Mouse (Mus musculus) E14TG2a.4 (cell line): ENCODE data around the gene Kcnmb2.

ENCODE experiments used
- H3K27me3 ChIP-seq: 2 replicates; pipeline ENCODE4 v1.6.1; 2014; ENCODE audit warnings: low read length, control low read depth; ENCODE audit not compliant: insufficient read depth
- H3K36me3 ChIP-seq: 2 replicates; pipeline ENCODE4 v1.6.1; 2014; ENCODE audit warnings: low read length, control low read depth; ENCODE audit not compliant: insufficient read depth
- H3K4me1 ChIP-seq: replicated peaks from 2 replicates; pipeline ENCODE4 v1.6.1; 2014; ENCODE audit warnings: low read depth, low read length, control low read depth
- H3K4me3 ChIP-seq: replicated peaks from 2 replicates; pipeline ENCODE4 v1.5.1; 2014; ENCODE audit warnings: mild to moderate bottlenecking, low read length
- H3K9me3 ChIP-seq: 2 replicates; pipeline ENCODE4 v1.6.1; 2014; ENCODE audit warnings: low read length, control low read depth
- CTCF ChIP-seq: conservative IDR thresholded peaks from 2 replicates; pipeline ENCODE4 v1.5.1; 2014; ENCODE audit warnings: low read length
- NANOG ChIP-seq: IDR thresholded peaks from 2 replicates; pipeline ENCODE4 v1.6.1; 2014; ENCODE audit warnings: borderline replicate concordance, low read length, mixed read lengths
- POU5F1 ChIP-seq: IDR thresholded peaks from 2 replicates; pipeline ENCODE4 v1.6.1; 2014; ENCODE audit warnings: low read length, borderline replicate concordance

Kcnmb2 gene

DNA sequence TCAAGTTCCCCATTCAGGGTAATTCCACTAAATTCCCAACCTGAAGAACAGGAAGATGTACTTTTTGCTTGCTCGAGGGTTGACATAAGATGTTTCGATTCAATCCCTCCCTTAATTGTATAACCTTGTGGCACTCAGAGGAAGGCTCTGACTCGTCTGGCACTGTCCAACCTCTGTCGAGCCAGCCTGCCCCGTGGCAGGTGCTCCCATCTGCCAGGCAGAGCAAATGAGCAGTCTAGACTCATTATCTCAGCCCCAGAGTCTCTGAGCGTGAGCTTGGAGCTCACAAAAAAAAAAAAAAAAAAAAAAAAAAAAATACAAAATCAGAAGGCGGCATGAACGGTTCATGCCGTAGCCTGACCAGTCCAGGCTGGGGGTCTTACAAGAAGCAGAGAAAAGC, 130.1 kb downstream of the Kcnmb2 start:
- no peak overlapping the region for H3K4me3 ChIP-seq
- H3K36me3 ChIP-seq = no peaks in the 10 kb centered on the region
- no peaks in the 10 kb centered on the region for H3K4me1 ChIP-seq
- H3K27me3 ChIP-seq = no peaks in the 10 kb centered on the region
- TF ChIP-seq CTCF = no peak
- TF ChIP-seq POU5F1 = no peak
- no peak for TF ChIP-seq NANOG
- H3K9me3 ChIP-seq = peaks cover 9% of the 10 kb centered on the region; the same call in 1 of the 2 replicates

DNA sequence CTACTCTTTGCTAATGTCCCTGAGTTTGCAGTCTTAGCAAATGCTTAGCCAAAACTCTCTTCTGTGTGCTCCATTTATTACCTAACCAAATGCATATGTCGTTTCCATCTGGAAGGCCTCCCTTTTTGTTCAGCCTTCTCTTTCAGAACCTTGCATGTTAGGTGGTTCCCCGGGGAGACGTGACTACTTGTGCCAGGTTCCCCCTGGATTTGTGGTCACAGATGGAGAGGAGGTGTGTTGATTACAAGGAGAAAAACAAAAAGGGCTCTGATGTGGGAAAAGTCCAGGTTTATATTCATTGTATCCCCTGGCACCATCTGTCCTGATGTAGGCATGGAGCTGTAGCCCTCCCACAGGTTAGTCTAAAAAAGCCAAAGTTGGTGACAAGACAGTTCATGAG, 141.5 kb downstream of the Kcnmb2 start:
- Histone ChIP-seq H3K9me3 (no peaks in the 10 kb centered on the region), H3K4me3 (no peak overlapping the region), H3K27me3 (no peaks in the 10 kb centered on the region), H3K4me1 (peaks cover 13% of the 10 kb centered on the region; the same call in 1 of the 2 replicates), H3K36me3 (no peaks in the 10 kb centered on the region)
- TF ChIP-seq NANOG (no peak), POU5F1 (no peak), CTCF (no peak)

DNA sequence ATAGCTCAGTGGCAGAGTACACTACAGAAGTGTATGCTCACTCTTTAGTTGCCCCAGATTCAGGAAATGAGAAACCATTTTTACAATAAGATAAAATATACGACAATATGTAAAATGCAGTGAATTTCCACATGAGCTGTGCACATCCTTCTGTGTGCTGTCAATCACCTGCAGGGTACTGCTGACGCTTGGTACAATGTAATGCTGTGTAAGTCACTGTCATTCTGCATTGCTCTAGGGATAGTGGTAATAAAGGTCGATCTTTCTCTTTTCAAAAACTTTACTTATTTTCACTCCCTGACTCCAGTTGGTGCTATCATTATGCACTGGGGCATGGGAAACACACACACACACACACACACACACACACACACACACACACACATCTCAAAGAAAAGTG, 146.5 kb downstream of the Kcnmb2 start:
- Histone ChIP-seq H3K27me3 (no peaks in the 10 kb centered on the region), H3K36me3 (no peaks in the 10 kb centered on the region), H3K4me3 (no peak overlapping the region), H3K9me3 (no peaks in the 10 kb centered on the region), H3K4me1 (peaks cover 12% of the 10 kb centered on the region; the same call in 1 of the 2 replicates)
- TF ChIP-seq NANOG (no peak), CTCF (no peak), POU5F1 (no peak)

DNA sequence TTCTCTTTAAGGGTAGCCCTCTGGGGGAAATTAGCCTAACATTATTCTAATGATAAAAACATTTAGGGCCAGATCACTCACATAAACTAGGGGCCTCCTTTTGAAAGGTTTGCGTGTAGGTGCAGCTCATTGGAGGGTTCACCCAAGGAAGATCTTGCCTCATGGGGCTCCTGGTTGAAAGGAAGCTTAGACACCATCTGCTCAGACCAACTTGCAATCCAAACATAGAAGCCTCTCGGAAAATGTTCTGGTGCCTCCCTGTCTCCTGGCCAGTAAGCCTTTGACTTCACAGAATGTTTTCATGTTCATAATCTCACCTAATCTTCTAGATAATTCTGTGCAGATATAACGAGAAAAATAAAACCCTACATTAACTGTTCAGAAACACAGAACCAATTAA, 150.3 kb downstream of the Kcnmb2 start:
- Histone ChIP-seq H3K36me3 (no peaks in the 10 kb centered on the region), H3K27me3 (no peaks in the 10 kb centered on the region), H3K4me3 (no peak overlapping the region), H3K9me3 (no peaks in the 10 kb centered on the region), H3K4me1 (no peaks in the 10 kb centered on the region)
- TF ChIP-seq POU5F1 (no peak), CTCF (no peak), NANOG (no peak)

DNA sequence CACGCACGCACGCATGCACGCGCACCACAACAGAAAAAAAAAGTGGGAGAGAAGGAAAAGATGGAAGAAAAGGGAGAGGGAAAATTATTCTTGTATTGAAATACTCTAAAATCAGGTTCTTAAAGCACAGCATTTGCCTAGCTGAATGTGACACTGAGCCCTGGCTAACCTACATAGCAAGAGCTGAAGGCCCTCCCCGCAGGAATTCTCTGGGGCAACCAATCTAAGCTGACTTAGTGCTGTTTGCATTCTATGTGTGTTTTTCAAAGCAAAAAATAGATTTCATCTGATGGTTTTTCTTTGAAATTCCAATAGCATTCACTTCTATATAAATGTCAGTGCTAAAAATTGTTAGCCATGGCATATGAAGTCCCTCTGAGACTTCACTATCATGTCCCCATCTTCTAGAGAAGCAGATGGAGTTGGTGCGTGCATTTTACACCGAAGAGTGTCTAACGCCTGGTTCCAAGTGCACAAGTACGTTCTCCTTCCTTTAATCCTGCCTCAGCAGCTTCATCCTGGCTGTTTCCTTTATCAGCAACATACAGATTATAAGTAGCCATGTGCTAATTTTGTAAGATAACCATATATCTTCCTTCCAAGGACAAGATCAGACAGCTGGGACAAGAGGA, 151.4 kb downstream of the Kcnmb2 start:
- no peaks in the 10 kb centered on the region for H3K9me3 ChIP-seq

DNA sequence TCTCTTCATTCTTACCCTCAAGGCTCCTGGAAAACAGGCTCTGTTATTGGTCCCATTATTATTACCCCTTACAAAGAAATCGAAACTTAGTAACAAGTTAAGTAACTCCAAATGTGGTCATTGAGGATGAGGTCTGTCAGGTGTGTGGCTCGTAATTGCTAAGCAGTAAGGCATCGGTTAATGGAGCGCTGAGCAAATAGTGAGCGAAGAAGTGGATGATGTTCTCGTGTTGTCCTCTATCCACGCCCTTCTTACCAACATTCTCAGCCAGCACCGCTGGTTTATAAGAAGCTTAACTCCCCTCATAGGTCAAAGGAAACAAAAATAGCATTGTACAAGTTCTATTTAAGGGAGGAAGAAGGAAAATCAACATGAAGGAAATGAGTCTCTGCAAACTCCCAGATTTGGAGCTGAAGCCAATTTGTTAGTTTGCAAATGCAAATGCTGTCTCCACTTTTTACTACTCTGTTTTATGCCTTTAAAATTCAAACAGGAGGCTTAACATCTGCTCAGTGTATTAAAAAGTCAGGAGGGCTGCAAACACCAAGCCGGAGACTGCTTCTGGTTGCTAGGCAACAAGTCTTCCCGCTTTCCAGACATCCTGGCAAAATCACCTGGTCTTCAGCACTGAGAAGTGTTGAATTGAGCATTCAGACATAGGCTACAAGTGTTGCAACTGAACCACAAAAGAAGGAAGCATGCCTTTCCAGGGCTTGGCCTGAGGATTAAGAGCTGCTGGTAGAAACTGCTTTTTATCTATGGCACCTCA, 157.8 kb downstream of the Kcnmb2 start:
- no peaks in the 10 kb centered on the region for H3K27me3 ChIP-seq
- no peak overlapping the region for H3K4me3 ChIP-seq
- TF ChIP-seq POU5F1 (no peak), CTCF (no peak), NANOG (no peak)
- H3K9me3 ChIP-seq = no peaks in the 10 kb centered on the region
- H3K36me3 ChIP-seq = no peaks in the 10 kb centered on the region
- H3K4me1 ChIP-seq = no peaks in the 10 kb centered on the region

More for the DNA sequence above, 151.4 kb downstream of the Kcnmb2 start:
- Histone ChIP-seq H3K4me1 (no peaks in the 10 kb centered on the region), H3K4me3 (no peak overlapping the region), H3K36me3 (no peaks in the 10 kb centered on the region), H3K27me3 (no peaks in the 10 kb centered on the region)
- no peak for TF ChIP-seq CTCF
- no peak for TF ChIP-seq POU5F1
- TF ChIP-seq NANOG = no peak

DNA sequence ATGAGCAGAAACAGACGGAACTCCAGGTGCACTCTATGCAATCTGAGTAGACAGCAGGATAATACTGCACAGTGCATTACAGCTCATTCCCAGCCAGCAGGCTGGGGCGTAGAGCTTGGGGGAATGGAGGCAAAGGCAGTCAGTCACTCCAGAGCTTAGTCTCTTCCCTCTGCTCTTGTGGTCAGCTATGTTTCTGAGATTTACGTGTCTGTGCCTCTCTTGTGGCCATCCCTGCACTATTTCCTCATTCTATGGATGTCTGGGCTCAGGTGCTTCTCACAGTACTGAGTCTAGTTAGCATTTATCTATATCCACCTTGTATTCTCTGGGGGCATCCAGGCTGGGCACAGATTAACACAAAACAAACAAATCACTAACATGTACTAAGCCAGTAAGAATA, 160.4 kb downstream of the Kcnmb2 start:
- Histone ChIP-seq H3K36me3 (no peaks in the 10 kb centered on the region), H3K4me1 (peaks cover 12% of the 10 kb centered on the region), H3K4me3 (no peak overlapping the region), H3K27me3 (no peaks in the 10 kb centered on the region), H3K9me3 (no peaks in the 10 kb centered on the region)
- TF ChIP-seq CTCF (no peak), NANOG (no peak), POU5F1 (no peak)

DNA sequence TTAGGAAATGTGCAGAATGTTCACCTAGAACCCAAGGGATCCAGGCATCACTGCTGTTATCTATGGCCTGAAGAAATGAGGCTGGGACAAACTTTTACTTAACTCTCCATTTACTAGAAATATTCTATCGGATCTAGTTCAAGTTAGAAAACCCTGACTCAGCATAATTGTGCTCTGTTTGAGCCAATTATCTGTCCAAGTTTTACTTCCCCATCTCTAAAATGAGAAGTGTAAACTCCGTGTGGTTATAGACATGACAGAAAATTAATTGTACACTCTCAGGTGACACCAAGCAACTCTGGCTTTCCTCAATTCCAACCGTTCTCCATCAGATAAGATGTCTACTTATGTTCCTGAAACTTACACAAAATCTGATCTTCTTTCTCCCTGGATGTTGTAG, 161.0 kb downstream of the Kcnmb2 start:
- TF ChIP-seq POU5F1 (no peak), CTCF (no peak), NANOG (no peak)
- Histone ChIP-seq H3K27me3 (no peaks in the 10 kb centered on the region), H3K36me3 (no peaks in the 10 kb centered on the region)

More for the DNA sequence above, 161.0 kb downstream of the Kcnmb2 start:
- Histone ChIP-seq H3K9me3 (no peaks in the 10 kb centered on the region), H3K4me1 (peaks cover 14% of the 10 kb centered on the region), H3K4me3 (no peak overlapping the region)
